Mouse (Mus musculus) ES-Bruce4 (cell line): ENCODE measurements around the gene Gps1.
"Not testable (repeated sequence)": the region's sequence is repeated elsewhere in the genome, so short reads cannot be mapped to it uniquely, and the experiment has no call there.

Source experiments
- CTCF ChIP-seq: IDR thresholded peaks from one replicate; pipeline ENCODE4 v1.8.1; 2011; ENCODE audit warnings: low read depth, low read length
- EP300 ChIP-seq: IDR thresholded peaks from 2 replicates; pipeline ENCODE4 v1.6.1; 2011; ENCODE audit warnings: low read depth, low read length; ENCODE audit not compliant: insufficient read depth
- POLR2A ChIP-seq: IDR thresholded peaks from one replicate; pipeline ENCODE4 v1.8.1; 2011; ENCODE audit warnings: low read length; ENCODE audit not compliant: insufficient read depth

- not testable (repeated sequence) for TF ChIP-seq CTCF, EP300, POLR2A
These were observed 4.4 kb downstream of the Gps1 start for GRCm38 (mm10) chr11:120788460-120788859.
